Mouse (Mus musculus): Measurements from ENCODE around the gene Mrps11. TPM values are rescaled to one million over a fixed set of nuclear protein-coding genes. Genes with fewer than 3 reads are reported as not detected.
A peak's percentile ranks its signal among the peaks of the same experiment; 100 is the strongest.

Mrps11 gene
- polyA plus RNA-seq, 1 experiment from 2014 or later: 64.7 TPM

- WGBS (ENCODE audit: insufficient replicate concordance): 61% methylated on average over 9 of the region's 9 CpGs
- H3K9ac ChIP-seq (ENCODE audit: low read depth, low read length): no peak overlapping the region
Measured at GRCm38 (mm10) chr7:78799730-78800496, 17.0 kb downstream of the Mrps11 start.

GRCm38 (mm10) chr7:78803841-78804240 is 20.9 kb downstream of the Mrps11 start:
- H3K36me3 ChIP-seq (ENCODE audit: control insufficient read depth, insufficient read depth, low read length): no peaks in the 10 kb centered on the region
- H3K9me3 ChIP-seq (replicated peaks; ENCODE audit: control insufficient read depth, low read length): no peaks in the 10 kb centered on the region
- no peak overlapping the region for H3K9ac ChIP-seq (ENCODE audit: low read depth, low read length)
- H3K27ac ChIP-seq (ENCODE audit: low read depth, low read length): no peak overlapping the region
- WGBS (ENCODE audit: insufficient replicate concordance): 67% methylated on average over 3 of the region's 3 CpGs
- H3K4me3 ChIP-seq (ENCODE audit: low read depth, low read length): no peak overlapping the region
- H3K4me2 ChIP-seq: no peak overlapping the region
- H3K4me1 ChIP-seq (ENCODE audit: control insufficient read depth, insufficient read depth, low read length): no peaks in the 10 kb centered on the region
- H3K27me3 ChIP-seq (ENCODE audit: control insufficient read depth, insufficient read depth, low read length): peaks cover 9% of the 10 kb centered on the region
- ATAC-seq (replicated peaks; ENCODE audit: insufficient number of reproducible peaks, low FRiP score, low TSS enrichment): 0 out of 2 replicates have a peak, but pooled peaks have one; percentile 22

More at GRCm38 (mm10) chr7:78799730-78800496, 17.0 kb downstream of the Mrps11 start:
- Histone ChIP-seq H3K4me2 (no peak overlapping the region), H3K27ac (ENCODE audit: low read depth, low read length) (no peak overlapping the region), H3K27me3 (ENCODE audit: control insufficient read depth, insufficient read depth, low read length) (peaks cover 12% of the 10 kb centered on the region), H3K9me3 (replicated peaks; ENCODE audit: control insufficient read depth, low read length) (no peaks in the 10 kb centered on the region), H3K4me3 (ENCODE audit: low read depth, low read length) (no peak overlapping the region), H3K4me1 (ENCODE audit: control insufficient read depth, insufficient read depth, low read length) (no peaks in the 10 kb centered on the region; the same call in 1 of the 2 replicates), H3K36me3 (ENCODE audit: control insufficient read depth, insufficient read depth, low read length) (no peaks in the 10 kb centered on the region)
- no peak for ATAC-seq (replicated peaks; ENCODE audit: insufficient number of reproducible peaks, low FRiP score, low TSS enrichment)

GRCm38 (mm10) chr7:78807192-78807591 is 24.3 kb downstream of the Mrps11 start:
- Histone ChIP-seq H3K4me3 (ENCODE audit: low read depth, low read length) (no peak overlapping the region), H3K4me1 (ENCODE audit: control insufficient read depth, insufficient read depth, low read length) (no peaks in the 10 kb centered on the region), H3K27ac (ENCODE audit: low read depth, low read length) (no peak overlapping the region), H3K9ac (ENCODE audit: low read depth, low read length) (no peak overlapping the region), H3K27me3 (ENCODE audit: control insufficient read depth, insufficient read depth, low read length) (no peaks in the 10 kb centered on the region), H3K4me2 (no peak overlapping the region), H3K9me3 (replicated peaks; ENCODE audit: control insufficient read depth, low read length) (no peaks in the 10 kb centered on the region), H3K36me3 (ENCODE audit: control insufficient read depth, insufficient read depth, low read length) (no peaks in the 10 kb centered on the region)
- ATAC-seq (replicated peaks; ENCODE audit: insufficient number of reproducible peaks, low FRiP score, low TSS enrichment): no peak
- 75% methylated on average over 4 of the region's 4 CpGs for WGBS (ENCODE audit: insufficient replicate concordance)

- Histone ChIP-seq H3K4me3 (ENCODE audit: low read depth, low read length) (no peak overlapping the region), H3K4me2 (no peak overlapping the region), H3K36me3 (ENCODE audit: control insufficient read depth, insufficient read depth, low read length) (no peaks in the 10 kb centered on the region), H3K9me3 (replicated peaks; ENCODE audit: control insufficient read depth, low read length) (no peaks in the 10 kb centered on the region), H3K27me3 (ENCODE audit: control insufficient read depth, insufficient read depth, low read length) (no peaks in the 10 kb centered on the region), H3K9ac (ENCODE audit: low read depth, low read length) (no peak overlapping the region), H3K27ac (ENCODE audit: low read depth, low read length) (no peak overlapping the region), H3K4me1 (ENCODE audit: control insufficient read depth, insufficient read depth, low read length) (peaks cover 5% of the 10 kb centered on the region)
- no peak for ATAC-seq (replicated peaks; ENCODE audit: insufficient number of reproducible peaks, low FRiP score, low TSS enrichment)
- 82% methylated on average over 6 of the region's 6 CpGs for WGBS (ENCODE audit: insufficient replicate concordance)
Measured at GRCm38 (mm10) chr7:78813791-78814190, 30.9 kb downstream of the Mrps11 start.

GRCm38 (mm10) chr7:78814766-78815165 is 31.8 kb downstream of the Mrps11 start:
- Histone ChIP-seq H3K4me3 (ENCODE audit: low read depth, low read length) (no peak overlapping the region), H3K36me3 (ENCODE audit: control insufficient read depth, insufficient read depth, low read length) (no peaks in the 10 kb centered on the region), H3K4me1 (ENCODE audit: control insufficient read depth, insufficient read depth, low read length) (peaks cover 5% of the 10 kb centered on the region), H3K27me3 (ENCODE audit: control insufficient read depth, insufficient read depth, low read length) (no peaks in the 10 kb centered on the region), H3K9ac (ENCODE audit: low read depth, low read length) (no peak overlapping the region), H3K4me2 (no peak overlapping the region), H3K9me3 (replicated peaks; ENCODE audit: control insufficient read depth, low read length) (no peaks in the 10 kb centered on the region), H3K27ac (ENCODE audit: low read depth, low read length) (no peak overlapping the region)
- no peak for ATAC-seq (replicated peaks; ENCODE audit: insufficient number of reproducible peaks, low FRiP score, low TSS enrichment)

GRCm38 (mm10) chr7:78818336-78818735 is 35.4 kb downstream of the Mrps11 start:
- H3K36me3 ChIP-seq (ENCODE audit: control insufficient read depth, insufficient read depth, low read length): no peaks in the 10 kb centered on the region
- no peak overlapping the region for H3K27ac ChIP-seq (ENCODE audit: low read depth, low read length)
- 65% methylated on average over 12 of the region's 12 CpGs for WGBS (ENCODE audit: insufficient replicate concordance)
- no peak for ATAC-seq (replicated peaks; ENCODE audit: insufficient number of reproducible peaks, low FRiP score, low TSS enrichment)
- no peak overlapping the region for H3K4me2 ChIP-seq
- H3K4me1 ChIP-seq (ENCODE audit: control insufficient read depth, insufficient read depth, low read length): peaks cover 5% of the 10 kb centered on the region
- no peaks in the 10 kb centered on the region for H3K9me3 ChIP-seq (replicated peaks; ENCODE audit: control insufficient read depth, low read length)
- no peak overlapping the region for H3K9ac ChIP-seq (ENCODE audit: low read depth, low read length)
- no peaks in the 10 kb centered on the region for H3K27me3 ChIP-seq (ENCODE audit: control insufficient read depth, insufficient read depth, low read length)
- no peak overlapping the region for H3K4me3 ChIP-seq (ENCODE audit: low read depth, low read length)

- no peak for ATAC-seq (replicated peaks; ENCODE audit: insufficient number of reproducible peaks, low FRiP score, low TSS enrichment)
- Histone ChIP-seq H3K9ac (ENCODE audit: low read depth, low read length) (no peak overlapping the region), H3K4me1 (ENCODE audit: control insufficient read depth, insufficient read depth, low read length) (no peaks in the 10 kb centered on the region), H3K4me2 (no peak overlapping the region), H3K9me3 (replicated peaks; ENCODE audit: control insufficient read depth, low read length) (no peaks in the 10 kb centered on the region), H3K27ac (ENCODE audit: low read depth, low read length) (no peak overlapping the region), H3K4me3 (ENCODE audit: low read depth, low read length) (no peak overlapping the region), H3K27me3 (ENCODE audit: control insufficient read depth, insufficient read depth, low read length) (no peaks in the 10 kb centered on the region), H3K36me3 (ENCODE audit: control insufficient read depth, insufficient read depth, low read length) (peaks cover 4% of the 10 kb centered on the region; the same call in 1 of the 2 replicates)
- 56% methylated on average over 9 of the region's 9 CpGs for WGBS (ENCODE audit: insufficient replicate concordance)
Measured at GRCm38 (mm10) chr7:78826682-78827385, 43.9 kb downstream of the Mrps11 start.

- WGBS (ENCODE audit: insufficient replicate concordance): 87% methylated on average over 14 of the region's 14 CpGs
- Histone ChIP-seq H3K4me1 (ENCODE audit: control insufficient read depth, insufficient read depth, low read length) (no peaks in the 10 kb centered on the region), H3K4me2 (no peak overlapping the region), H3K27me3 (ENCODE audit: control insufficient read depth, insufficient read depth, low read length) (no peaks in the 10 kb centered on the region), H3K9me3 (replicated peaks; ENCODE audit: control insufficient read depth, low read length) (no peaks in the 10 kb centered on the region), H3K27ac (ENCODE audit: low read depth, low read length) (no peak overlapping the region), H3K9ac (ENCODE audit: low read depth, low read length) (no peak overlapping the region), H3K36me3 (ENCODE audit: control insufficient read depth, insufficient read depth, low read length) (peaks cover 4% of the 10 kb centered on the region; the same call in 1 of the 2 replicates), H3K4me3 (ENCODE audit: low read depth, low read length) (no peak overlapping the region)
- ATAC-seq (replicated peaks; ENCODE audit: insufficient number of reproducible peaks, low FRiP score, low TSS enrichment): no peak
Measured at GRCm38 (mm10) chr7:78827749-78828362, 44.9 kb downstream of the Mrps11 start.

All from heart, embryonic 11.5 days (tissue).